Mouse (Mus musculus) right cerebral cortex, adult 2 months (tissue): ENCODE measurements at regions not wholly inside any gene's neighbourhood (a gene's known extent, or its start where the extent isn't known, plus 50 kb on each side); places are given as distances from the start of the nearest gene placed in this dataset.

Experiments used
- DNase-seq, 2 experiments: peaks; one replicate each; pipeline ENCODE4 v3.0.0; 2021 to 2022; ENCODE audit warnings: low spot score in 2 of 2

GRCm38 (mm10) chr3:140566996-140567517 lies 645.1 kb downstream of the Pdha2 start:
- no peak for DNase-seq

GRCm38 (mm10) chr3:140554736-140555135 lies 657.4 kb downstream of the Pdha2 start:
- DNase-seq: no peak

GRCm38 (mm10) chr3:140548483-140548882 lies 663.7 kb downstream of the Pdha2 start:
- no peak for DNase-seq

GRCm38 (mm10) chr3:140531747-140532502 lies 680.2 kb downstream of the Pdha2 start:
- DNase-seq: peak; percentile 12 to 23

GRCm38 (mm10) chr3:140521653-140522278 lies 690.4 kb downstream of the Pdha2 start:
- no peak for DNase-seq

- DNase-seq: no peak
Measured at GRCm38 (mm10) chr3:140510835-140511234, 701.3 kb downstream of the Pdha2 start.

- DNase-seq: no peak
Measured at GRCm38 (mm10) chr3:140510094-140510493, 702.1 kb downstream of the Pdha2 start.

GRCm38 (mm10) chr3:140494134-140494533 lies 718.0 kb downstream of the Pdha2 start:
- no peak for DNase-seq

- no peak for DNase-seq
Measured at GRCm38 (mm10) chr3:140477670-140478208, 734.4 kb downstream of the Pdha2 start.

GRCm38 (mm10) chr3:140476534-140476933 lies 735.6 kb downstream of the Pdha2 start:
- DNase-seq: no peak

GRCm38 (mm10) chr3:140452513-140452912 lies 759.6 kb downstream of the Pdha2 start:
- DNase-seq: peak; percentile 6 to 39

- DNase-seq: no peak
Measured at GRCm38 (mm10) chr3:140451148-140451547, 761.0 kb downstream of the Pdha2 start.

GRCm38 (mm10) chr3:140409239-140409638 lies 802.9 kb downstream of the Pdha2 start:
- no peak for DNase-seq
